Mouse (Mus musculus): Measurements from ENCODE around the gene Gsdmc3. TPM values are rescaled to one million over a fixed set of nuclear protein-coding genes. Genes with fewer than 3 reads are reported as not detected.
"Not testable (repeated sequence)": the region's sequence is repeated elsewhere in the genome, so short reads cannot be mapped to it uniquely, and the experiment has no call there.

Gsdmc3 gene
- not detected for polyA plus RNA-seq (2017; shearing (Covaris generic))

DNA sequence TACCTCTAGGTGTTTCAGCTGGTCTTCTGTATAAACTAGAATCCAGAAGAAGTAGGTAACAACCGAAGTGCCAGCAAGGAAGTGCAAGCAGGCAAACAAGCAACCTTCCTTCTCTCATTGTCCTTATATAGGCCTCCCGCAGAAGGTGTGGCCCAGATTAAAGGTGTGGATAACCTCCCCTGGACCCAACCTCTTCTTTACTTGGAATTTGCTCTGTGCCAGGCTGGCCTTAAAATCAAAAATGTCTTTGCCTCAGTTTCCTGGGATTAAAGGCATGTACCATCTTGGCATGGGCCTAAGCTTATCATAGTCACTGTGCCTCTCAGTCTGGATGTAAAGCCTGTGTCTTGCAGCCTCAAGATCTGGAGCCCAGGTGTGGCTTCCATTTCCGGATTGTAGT is at the start of gene Gsdmc3:
Gene Gsdmc3 (minus strand): TSS at position 101 of the 400 bp plus-strand sequence.
- not testable (repeated sequence) for ATAC-seq

DNA sequence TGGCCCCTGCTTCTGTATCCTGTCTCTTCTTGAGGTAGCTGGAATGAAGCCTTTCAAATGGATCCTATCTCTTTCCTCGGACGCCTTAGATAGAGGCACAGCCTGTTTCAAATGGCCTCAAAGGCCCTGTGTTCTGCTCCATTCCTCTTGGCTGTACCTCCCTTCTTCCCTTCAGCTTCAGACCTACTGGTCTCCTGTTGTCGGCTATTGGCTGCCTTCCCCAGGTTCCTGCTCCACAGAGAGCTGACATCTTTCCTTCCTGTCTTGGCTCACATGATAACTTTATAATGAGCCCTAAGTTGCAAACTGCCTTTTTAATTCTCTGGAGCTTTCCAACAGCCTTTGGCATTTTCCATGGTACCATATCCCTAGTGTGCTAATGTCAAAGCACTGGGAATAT is 47.8 kb upstream of the Gsdmc3 start:
- no peak for ATAC-seq

DNA sequence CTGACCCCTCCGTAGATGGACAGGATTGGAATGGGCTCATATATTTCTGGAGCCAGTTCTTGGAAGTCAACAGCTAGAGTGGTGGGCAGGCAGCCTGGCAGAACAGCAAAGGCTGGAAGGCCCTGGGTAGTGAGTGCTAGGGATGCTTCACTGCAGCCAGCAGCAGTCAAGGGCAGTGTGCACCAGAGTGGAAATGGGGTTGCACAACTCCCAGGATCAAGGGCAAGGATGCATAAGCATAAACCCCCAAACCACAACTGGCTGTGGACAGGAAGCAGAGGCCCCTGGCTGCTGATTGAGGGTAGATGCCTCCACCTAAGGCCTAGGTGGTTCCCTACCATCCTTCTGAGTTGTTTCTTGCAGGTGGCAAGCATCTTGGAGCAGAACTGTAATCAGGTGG is 46.1 kb upstream of the Gsdmc3 start:
- ATAC-seq = no peak

DNA sequence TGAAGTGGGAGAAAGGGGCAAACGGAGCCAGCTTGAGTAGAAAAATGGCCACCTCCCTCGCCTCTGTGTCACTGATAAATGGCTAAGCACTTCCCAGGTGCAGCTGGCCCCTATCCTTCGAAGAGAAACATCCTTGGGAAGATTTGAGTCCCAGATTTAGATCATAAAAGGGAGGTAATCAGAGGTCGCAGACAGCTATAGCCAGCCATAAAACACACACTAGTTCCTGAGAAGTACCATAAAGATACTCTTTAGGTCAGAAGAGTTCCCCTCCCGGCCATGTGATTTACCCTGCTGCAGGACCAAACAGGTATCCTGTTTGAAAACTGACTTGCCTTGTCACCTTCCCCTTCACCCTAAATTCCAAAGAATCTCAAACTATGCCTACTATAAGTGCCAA is 43.3 kb upstream of the Gsdmc3 start:
- not testable (repeated sequence) for ATAC-seq

DNA sequence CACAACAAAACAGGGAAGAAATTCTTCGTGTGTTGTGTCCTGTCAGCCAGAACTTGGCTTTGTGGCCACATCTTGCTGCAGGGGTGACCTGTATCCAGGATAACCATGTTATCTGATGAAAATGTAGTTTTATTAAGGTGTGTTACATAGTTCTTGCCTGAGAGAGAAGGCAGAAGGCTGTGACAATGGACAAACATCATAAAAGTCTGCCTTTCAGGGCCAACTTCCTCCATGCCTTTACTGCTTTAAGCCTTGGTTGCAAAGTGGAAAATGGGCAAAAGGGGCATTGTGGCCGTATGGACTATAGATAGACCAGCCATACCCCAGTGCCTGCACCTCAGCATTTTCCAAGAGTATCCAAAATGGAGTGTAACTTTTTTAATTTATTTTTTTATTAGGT is 41.4 kb upstream of the Gsdmc3 start:
- ATAC-seq = not testable (repeated sequence)

DNA sequence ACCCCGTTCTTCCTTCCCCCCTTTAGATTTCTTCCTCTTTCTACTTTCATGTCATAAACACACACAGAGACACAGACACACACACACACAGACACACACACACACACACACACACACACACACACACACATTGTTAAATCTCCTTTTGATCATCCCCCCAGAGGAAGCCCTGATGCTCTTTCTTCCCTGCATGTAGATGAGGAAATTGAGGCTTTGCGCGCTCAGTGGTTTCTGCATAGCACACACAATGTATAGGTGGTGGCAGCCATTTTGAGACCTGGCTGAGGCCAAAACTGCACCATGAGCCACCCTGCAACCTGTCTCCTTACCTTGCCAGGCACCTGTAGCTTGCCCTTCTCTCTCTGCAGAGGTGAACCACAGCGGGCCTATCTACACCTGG is 38.2 kb upstream of the Gsdmc3 start:
- ATAC-seq = not testable (repeated sequence)

DNA sequence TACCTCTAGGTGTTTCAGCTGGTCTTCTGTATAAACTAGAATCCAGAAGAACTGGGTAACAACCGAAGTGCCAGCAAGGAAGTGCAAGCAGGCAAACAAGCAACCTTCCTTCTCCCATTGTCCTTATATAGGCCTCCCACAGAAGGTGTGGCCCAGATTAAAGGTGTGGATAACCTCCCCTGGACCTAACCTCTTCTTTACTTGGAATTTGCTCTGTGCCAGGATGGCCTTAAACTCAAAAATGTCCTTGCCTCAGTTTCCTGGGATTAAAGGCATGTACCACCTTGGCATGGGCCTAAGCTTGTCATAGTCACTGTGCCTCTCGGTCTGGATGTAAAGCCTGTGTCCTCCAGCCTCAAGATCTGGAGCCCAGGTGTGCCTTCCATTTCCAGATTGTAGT is 33.8 kb upstream of the Gsdmc3 start, which contains the start of gene Gsdmc4:
Gene Gsdmc4 (minus strand): TSS at position 101 of the 400 bp plus-strand sequence.
- ATAC-seq = not testable (repeated sequence)

DNA sequence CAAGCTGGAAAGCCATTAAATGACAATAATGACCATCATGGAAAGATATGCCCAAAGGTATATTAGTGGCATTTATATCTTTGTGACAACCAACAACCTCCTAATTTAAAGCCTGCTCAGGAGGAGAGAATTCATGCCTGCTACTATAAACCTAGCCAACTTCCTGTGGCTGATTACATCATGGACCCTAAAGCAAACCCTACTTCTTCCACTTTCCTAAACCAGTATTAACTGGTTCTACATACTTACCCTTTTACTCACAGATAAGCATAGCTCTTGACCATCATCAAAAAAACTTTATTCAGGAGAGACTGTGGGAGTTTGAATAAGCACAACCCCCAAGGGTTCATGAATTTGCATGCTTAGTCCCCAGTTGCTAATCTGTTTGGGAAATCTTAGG is 31.5 kb upstream of the Gsdmc3 start:
- ATAC-seq = not testable (repeated sequence)

DNA sequence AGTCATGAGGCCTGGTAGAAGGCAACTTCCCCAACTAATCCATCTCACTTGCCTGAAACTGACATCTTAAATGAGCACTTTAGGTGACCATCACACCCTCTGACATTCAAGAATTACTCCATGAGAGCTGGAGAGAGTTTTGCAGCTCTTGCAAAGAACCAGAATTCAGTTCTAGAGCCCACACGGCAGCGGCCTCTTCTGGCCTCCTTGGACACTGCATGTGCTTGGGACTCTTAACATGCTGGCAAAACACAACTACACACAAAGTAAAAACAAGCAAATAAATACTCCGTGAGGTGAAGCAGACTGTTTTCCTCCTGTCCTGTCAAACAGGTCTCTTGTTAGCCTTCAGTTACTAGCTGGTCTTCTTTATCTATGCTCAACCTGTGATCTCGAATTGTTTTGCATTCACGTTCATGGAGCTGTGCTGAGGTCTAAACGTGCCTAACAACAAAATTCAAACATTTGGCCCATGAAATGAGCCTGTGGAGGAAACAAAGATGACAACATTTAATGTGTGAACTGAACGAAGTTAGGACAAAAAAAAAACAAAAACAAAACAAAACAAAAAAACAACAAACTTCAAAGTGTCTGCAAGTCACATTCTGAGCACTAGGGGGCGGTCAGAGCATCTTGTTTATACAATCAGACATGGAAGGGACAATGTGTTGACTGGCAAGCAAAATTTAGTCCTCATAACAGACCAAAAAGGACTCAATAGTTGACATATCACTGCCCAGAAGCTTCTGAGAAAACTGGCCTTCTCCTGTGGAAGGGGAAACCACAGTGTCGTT is 17.4 kb upstream of the Gsdmc3 start:
- peak; percentile 81 for ATAC-seq

DNA sequence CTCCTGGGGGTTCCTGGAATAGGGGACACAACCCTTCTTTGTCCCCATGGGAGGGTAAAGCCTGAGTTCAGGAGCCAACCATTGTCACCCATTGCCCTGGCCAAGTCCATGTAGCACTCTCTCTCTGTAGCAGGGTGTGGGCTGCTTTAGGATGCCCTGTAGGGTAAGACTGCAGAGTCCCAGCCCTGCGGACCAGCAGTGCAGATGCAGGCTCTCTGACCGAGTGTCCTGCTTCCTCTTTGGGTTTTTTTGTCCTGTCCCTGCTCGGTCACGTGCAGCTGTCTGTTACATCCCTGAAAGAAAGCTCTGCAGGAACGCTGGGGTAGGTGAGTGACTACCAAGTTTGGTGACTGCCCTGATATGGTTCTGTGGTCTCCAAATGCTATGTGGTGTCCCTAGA is 10.1 kb upstream of the Gsdmc3 start:
- ATAC-seq = not testable (repeated sequence)

DNA sequence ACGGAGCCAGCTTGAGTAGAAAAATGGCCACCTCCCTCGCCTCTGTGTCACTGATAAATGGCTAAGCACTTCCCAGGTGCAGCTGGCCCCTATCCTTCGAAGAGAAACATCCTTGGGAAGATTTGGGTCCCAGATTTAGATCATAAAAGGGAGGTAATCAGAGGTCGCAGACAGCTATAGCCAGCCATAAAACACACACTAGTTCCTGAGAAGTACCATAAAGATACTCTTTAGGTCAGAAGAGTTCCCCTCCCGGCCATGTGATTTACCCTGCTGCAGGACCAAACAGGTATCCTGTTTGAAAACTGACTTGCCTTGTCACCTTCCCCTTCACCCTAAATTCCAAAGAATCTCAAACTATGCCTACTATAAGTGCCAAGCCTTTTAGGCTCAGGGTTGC is 9.6 kb upstream of the Gsdmc3 start:
- ATAC-seq = not testable (repeated sequence)

DNA sequence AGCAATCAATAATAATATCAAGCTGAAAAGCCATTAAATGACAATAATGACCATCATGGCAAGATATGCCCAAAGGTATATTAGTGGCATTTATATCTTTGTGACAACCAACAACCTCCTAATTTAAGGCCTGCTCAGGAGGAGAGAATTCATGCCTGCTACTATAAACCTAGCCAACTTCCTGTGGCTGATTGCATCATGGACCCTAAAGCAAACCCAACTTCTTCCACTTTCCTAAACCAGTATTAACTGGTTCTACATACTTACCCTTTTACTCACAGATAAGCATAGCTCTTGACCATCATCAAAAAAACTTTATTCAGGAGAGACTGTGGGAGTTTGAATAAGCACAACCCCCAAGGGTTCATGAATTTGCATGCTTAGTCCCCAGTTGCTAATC is 2.2 kb downstream of the Gsdmc3 start:
- not testable (repeated sequence) for ATAC-seq

DNA sequence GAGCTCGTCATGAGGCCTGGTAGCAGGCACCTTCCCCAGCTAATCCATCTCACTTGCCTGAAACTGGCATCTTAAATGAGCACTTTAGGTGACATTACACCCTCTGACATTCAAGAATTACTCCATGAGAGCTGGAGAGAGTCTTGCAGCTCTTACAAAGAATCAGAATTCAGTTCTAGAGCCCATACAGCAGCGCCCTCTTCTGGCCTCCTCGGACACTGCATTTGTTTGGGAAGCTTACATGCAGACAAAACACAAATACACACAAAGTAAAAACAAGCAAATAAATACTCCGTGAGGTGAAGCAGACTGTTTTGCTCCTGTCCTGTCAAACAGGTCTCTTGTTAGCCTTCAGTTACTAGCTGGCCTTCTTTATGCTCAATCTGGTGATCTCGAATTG is 16.4 kb downstream of the Gsdmc3 start:
- ATAC-seq = not testable (repeated sequence)

Other genes with a start within 250 kb of the Gsdmc3 start
- gene Gsdmc2, start 33.4 kb downstream of the Gsdmc3 start, polyA plus RNA-seq (2017; shearing (Covaris generic)) = not detected
- under 1 TPM in 1 of 3 experiments, not detected in 2; 0.29 TPM for gene Gsdmc4, start 33.7 kb upstream of the Gsdmc3 start, polyA plus RNA-seq (2017; shearing (Covaris generic))
- gene Fam49b, start 181.9 kb upstream of the Gsdmc3 start, polyA plus RNA-seq (2017; shearing (Covaris generic)) = 100 to 1,000 TPM in 1 of 3 experiments, 10 to 100 TPM in 2; 88.7 to 104 (median 98.2) TPM

All from inflammation-experienced regulatory T-cells, adult 6 months (primary cell).